Mouse (Mus musculus) forelimb bud, embryonic 11.5 days (tissue): ENCODE measurements at regions not wholly inside any gene's neighbourhood (a gene's known extent, or its start where the extent isn't known, plus 50 kb on each side); places are given as distances from the start of the nearest gene placed in this dataset.

Experiments used
- DNase-seq: peaks from one replicate; pipeline ENCODE4 v3.0.0-alpha.2; 2012; ENCODE audit warnings: low read depth, low spot score

DNA sequence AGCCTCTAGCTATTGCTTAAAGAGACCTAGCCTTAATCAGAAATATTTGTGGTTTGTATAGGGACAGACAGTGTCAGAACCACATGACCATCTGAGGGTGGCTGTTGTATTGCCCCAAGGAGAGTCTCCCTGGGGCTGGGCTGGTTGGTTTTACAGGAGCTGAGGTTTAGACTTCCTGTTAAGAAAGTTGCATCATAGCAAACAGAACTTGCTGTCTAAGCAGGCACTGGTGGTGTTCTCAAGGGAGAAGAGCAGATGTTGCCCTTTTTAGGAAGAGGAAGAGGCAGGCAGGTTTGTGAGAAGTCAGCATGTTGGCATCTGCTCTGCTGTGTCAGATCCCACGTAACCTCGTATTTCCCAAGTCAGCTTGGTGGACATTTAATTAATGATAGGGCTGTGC, 52.7 kb upstream of the Tut7 start:
- no peak for DNase-seq

DNA sequence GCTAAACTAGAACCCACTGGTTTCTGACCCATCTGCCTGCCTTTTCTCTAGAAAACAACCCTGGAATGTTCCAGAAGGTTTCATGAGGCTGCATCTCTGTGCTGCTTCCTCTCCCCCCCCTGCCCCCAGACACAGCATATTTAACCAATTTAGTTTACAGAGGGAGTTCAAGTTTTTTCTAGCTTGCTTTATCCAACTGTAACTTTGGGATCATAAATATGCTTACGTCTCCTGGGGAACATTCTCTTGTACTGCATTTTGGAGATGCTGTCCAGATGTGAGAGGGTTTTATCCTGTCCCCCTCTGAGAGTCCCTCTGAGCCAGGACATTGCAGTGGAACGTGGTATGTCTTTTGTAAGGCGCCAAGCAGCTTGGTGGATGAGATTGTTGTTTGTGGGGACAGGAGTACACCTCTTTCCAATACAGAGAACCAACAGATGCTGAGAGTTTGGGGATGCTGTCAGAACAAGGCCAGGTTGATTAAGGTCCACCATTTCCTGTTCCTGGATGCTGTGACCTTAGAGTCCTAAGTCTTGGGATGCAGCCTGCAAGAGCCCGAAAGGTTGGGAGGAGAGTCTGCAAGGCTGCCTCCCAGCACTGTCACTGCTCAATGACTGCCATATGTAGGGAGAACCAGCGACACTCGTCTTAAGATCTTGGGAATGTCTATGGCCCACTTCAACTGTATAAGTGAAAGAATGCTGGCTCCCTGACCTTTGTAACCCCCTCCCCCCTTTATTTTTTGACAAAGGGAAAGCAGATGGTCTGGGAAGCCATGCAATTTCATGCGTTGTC, 51.4 kb upstream of the Tut7 start:
- DNase-seq, result no peak
